Comparison of ENCODE assay signal across 14 mouse cellular contexts in the genomic region with DNA sequence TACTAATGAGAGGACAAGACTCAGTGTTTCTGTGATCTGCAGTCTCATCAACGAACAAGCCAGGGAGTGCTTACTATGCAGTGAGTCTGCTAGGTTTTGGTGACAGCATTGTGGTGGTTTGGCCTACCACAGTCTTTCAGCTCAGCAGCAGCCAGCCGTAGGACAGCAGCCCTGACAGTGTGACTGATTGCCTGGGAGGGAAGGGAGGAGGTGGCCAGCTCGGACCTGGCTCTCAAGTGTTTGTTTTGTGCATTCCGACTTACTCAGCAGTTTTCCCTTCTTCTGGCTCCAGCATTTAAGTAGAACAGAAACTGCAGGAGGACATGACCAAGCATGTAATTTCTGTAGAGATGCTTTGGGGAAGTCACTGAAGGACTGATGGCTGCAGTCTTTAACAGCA. TPM values are rescaled to one million over a fixed set of nuclear protein-coding genes. Genes with fewer than 3 reads are reported as not detected.
A peak's percentile ranks its signal among the peaks of the same experiment; 100 is the strongest.
DNase-seq lines count a peak whose midpoint lies in the region; ATAC-seq and TF ChIP-seq lines count a peak whose summit lies in the region.
"Had no signal": no experiment of that assay in that cellular context is flagged by ENCODE, and none has a peak within 500 bp of the region (broad histone marks: within the 10 kb centered on the region; RNA-seq: fewer than 3 reads in every experiment).

No protein-coding gene starts in this region.

- WGBS in hindbrain, embryonic 16.5 days: 46% methylated on average over 4 of the region's 4 CpGs
- WGBS in hindbrain, embryonic 14.5 days: 41% methylated on average over 4 of the region's 4 CpGs

- no peak overlapping the region for H3K4me2 ChIP-seq in hindbrain, embryonic 16.5 days (ENCODE audit: low read length)
- no peak overlapping the region for H3K4me2 ChIP-seq in hindbrain, embryonic 14.5 days (replicated peaks)
- H3K4me2 ChIP-seq: heart, embryonic 13.5 days; hindbrain, embryonic 13.5 days; limb, embryonic 13.5 days; midbrain, embryonic 15.5 days; neural tube, embryonic 15.5 days had no signal

- ATAC-seq in hindbrain, embryonic 16.5 days: 0 out of 2 replicates have a peak, but pooled peaks have one; percentile 4
- ATAC-seq in hindbrain, embryonic 14.5 days (ENCODE audit: low FRiP score): no peak
- ATAC-seq: midbrain, embryonic 15.5 days had no signal

- DNase-seq in hindbrain, embryonic 14.5 days (ENCODE audit: low spot score): no peak
- peak; percentile 41 for DNase-seq in 3T3-L1 (ENCODE audit: low read depth, low spot score)
- DNase-seq in lung, postnatal 10 days: peak; percentile 50
- no peak for DNase-seq in thymus, postnatal 25 days
- no peak for DNase-seq in right cerebral cortex, postnatal 4 days
- no peak for DNase-seq in layer of hippocampus, adult 18-20 months (ENCODE audit: low spot score in 2 of 2)
- DNase-seq: right cerebral cortex, postnatal 14 days had no signal

- H3K9me3 ChIP-seq in hindbrain, embryonic 16.5 days (ENCODE audit: control insufficient read depth, low read length): no peaks in the 10 kb centered on the region
- no peaks in the 10 kb centered on the region for H3K9me3 ChIP-seq in hindbrain, embryonic 14.5 days (ENCODE audit: control insufficient read depth, low read length)
- H3K9me3 ChIP-seq: heart, embryonic 13.5 days; hindbrain, embryonic 13.5 days; limb, embryonic 13.5 days; midbrain, embryonic 15.5 days; neural tube, embryonic 15.5 days had no signal

- TF ChIP-seq CTCF in bone marrow macrophage, adult 2 months (IDR thresholded peaks at IDR 0.05; ENCODE audit: low read depth, low read length): no peak

- H3K27ac ChIP-seq in hindbrain, embryonic 16.5 days (ENCODE audit: low read depth, low read length): no peak overlapping the region
- no peak overlapping the region for H3K27ac ChIP-seq in hindbrain, embryonic 14.5 days
- H3K27ac ChIP-seq in bone marrow macrophage, adult 2 months (ENCODE audit: insufficient read depth, low read depth, low read length): peak overlapping the region; percentile 28
- H3K27ac ChIP-seq: heart, embryonic 13.5 days; hindbrain, embryonic 13.5 days; limb, embryonic 13.5 days; midbrain, embryonic 15.5 days had no signal

- H3K4me1 ChIP-seq in hindbrain, embryonic 16.5 days (ENCODE audit: control insufficient read depth, insufficient read depth, low read depth, low read length): no peaks in the 10 kb centered on the region
- H3K4me1 ChIP-seq in hindbrain, embryonic 14.5 days (replicated peaks; ENCODE audit: control insufficient read depth, insufficient read depth, low read length): no peaks in the 10 kb centered on the region
- H3K4me1 ChIP-seq in bone marrow macrophage, adult 2 months (ENCODE audit: control insufficient read depth, insufficient read depth, low read length): peaks cover 14% of the 10 kb centered on the region
- H3K4me1 ChIP-seq: heart, embryonic 13.5 days; hindbrain, embryonic 13.5 days; midbrain, embryonic 15.5 days had no signal

- no peak overlapping the region for H3K4me3 ChIP-seq in hindbrain, embryonic 16.5 days (ENCODE audit: low read length)
- no peak overlapping the region for H3K4me3 ChIP-seq in hindbrain, embryonic 14.5 days (replicated peaks; ENCODE audit: low read length)
- no peak overlapping the region for H3K4me3 ChIP-seq in bone marrow macrophage, adult 2 months (ENCODE audit: insufficient read depth, low read length)
- H3K4me3 ChIP-seq: heart, embryonic 13.5 days; hindbrain, embryonic 13.5 days; limb, embryonic 13.5 days; midbrain, embryonic 15.5 days; neural tube, embryonic 15.5 days had no signal

- TF ChIP-seq POLR2A in bone marrow macrophage, adult 2 months (IDR thresholded peaks at IDR 0.05; ENCODE audit: borderline replicate concordance, low read depth, low read length): no peak

- no peaks in the 10 kb centered on the region for H3K27me3 ChIP-seq in hindbrain, embryonic 16.5 days (replicated peaks; ENCODE audit: control insufficient read depth, insufficient read depth, low read length)
- H3K27me3 ChIP-seq in hindbrain, embryonic 14.5 days (ENCODE audit: control insufficient read depth, insufficient read depth, low read length): no peaks in the 10 kb centered on the region
- H3K27me3 ChIP-seq: heart, embryonic 13.5 days; hindbrain, embryonic 13.5 days; limb, embryonic 13.5 days; midbrain, embryonic 15.5 days; neural tube, embryonic 15.5 days had no signal

- H3K36me3 ChIP-seq in hindbrain, embryonic 16.5 days (ENCODE audit: control insufficient read depth, insufficient read depth, low read length): peaks cover 3% of the 10 kb centered on the region; the same call in 1 of the 2 replicates
- H3K36me3 ChIP-seq in hindbrain, embryonic 14.5 days (replicated peaks; ENCODE audit: control insufficient read depth, insufficient read depth): 0 out of 2 replicates have a peak, but pooled peaks cover 8% of the 10 kb centered on the region
- H3K36me3 ChIP-seq: midbrain, embryonic 15.5 days; neural tube, embryonic 15.5 days had no signal

- H3K9ac ChIP-seq in hindbrain, embryonic 16.5 days (ENCODE audit: low read depth, low read length): no peak overlapping the region
- H3K9ac ChIP-seq in hindbrain, embryonic 14.5 days: no peak overlapping the region
- H3K9ac ChIP-seq: heart, embryonic 13.5 days; hindbrain, embryonic 13.5 days; limb, embryonic 13.5 days; midbrain, embryonic 15.5 days; neural tube, embryonic 15.5 days had no signal

RNA-seq across cellular contexts. Expression of gene Micu1, which starts 39.2 kb away (rescaled TPM):
- 85.0 and 87.1 TPM in 2 replicates for polyA plus RNA-seq in hindbrain, embryonic 16.5 days (2015; fragmentation: Nextera tagmentation; extraction: Ambion mirVana)
- 74.9 and 75.2 TPM in 2 replicates for polyA plus RNA-seq in hindbrain, embryonic 14.5 days (2014; fragmentation: Nextera tagmentation; extraction: Ambion mirVana)
- 42.0 and 46.6 TPM in 2 replicates for polyA plus RNA-seq in bone marrow macrophage, adult 2 months (2012; ENCODE audit: insufficient read depth, insufficient read length, missing spikeins)
- total RNA-seq in layer of hippocampus, adult 18-20 months (2021): 100 to 1,000 TPM in 1 of 2 experiments, 10 to 100 TPM in 1; 97.8 to 101 TPM

Comparison
In these comparisons a context has a peak if more than half of its experiments do, and no peak if none do; other contexts are left out.
1. DNase-seq: peak in 3T3-L1 (single experiment) and lung, postnatal 10 days (single experiment); none in hindbrain, embryonic 14.5 days (single experiment), thymus, postnatal 25 days (single experiment), right cerebral cortex, postnatal 4 days (single experiment) and layer of hippocampus, adult 18-20 months (0 of 2).